Mouse (Mus musculus) subcutaneous adipose tissue, adult 2 months (tissue): ENCODE results near the gene Pou2f3. TPM values are rescaled to one million over a fixed set of nuclear protein-coding genes. Genes with fewer than 3 reads are reported as not detected.

Experiments
- polyA plus RNA-seq: library from polyadenylated mRNA; depleted of rRNA; stranded (reverse); fragments of >200 nt; gene quantifications from 2 replicates; pipeline ENCODE4 v1.2.3, GENCODE M21; 2012; ENCODE audit warnings: low replicate concordance; rRNA removed

Gene Pou2f3
- 0.13 and 0.27 TPM in 2 replicates for polyA plus RNA-seq

DNA sequence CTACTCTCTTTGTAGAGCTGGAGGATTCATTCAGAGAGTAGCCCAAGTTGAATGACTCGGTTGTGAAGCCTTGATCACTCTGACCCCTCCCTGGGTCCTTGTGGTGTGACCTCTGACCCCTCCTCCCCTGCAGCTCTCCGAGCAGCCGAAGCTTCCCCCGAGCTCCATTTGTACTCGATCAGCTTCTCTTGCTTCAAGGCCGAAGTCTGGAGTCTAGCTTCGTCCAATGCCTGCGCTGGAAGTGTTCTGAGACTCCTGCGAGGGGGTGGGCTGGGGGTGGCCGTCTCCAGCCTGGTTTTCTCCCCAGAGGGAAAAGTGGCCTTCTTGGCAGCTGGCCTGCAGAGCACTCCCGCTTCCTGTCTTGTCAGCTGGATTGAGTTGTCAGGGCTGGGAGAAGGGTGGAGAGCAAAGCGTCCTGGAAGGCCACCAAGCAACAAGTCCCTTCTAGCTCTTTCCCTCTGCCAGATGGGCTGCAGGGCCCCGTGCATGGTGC, at the start of gene Pou2f3:
Gene Pou2f3 (minus strand): TSS at position 180 of the 493 bp plus-strand sequence.

DNA sequence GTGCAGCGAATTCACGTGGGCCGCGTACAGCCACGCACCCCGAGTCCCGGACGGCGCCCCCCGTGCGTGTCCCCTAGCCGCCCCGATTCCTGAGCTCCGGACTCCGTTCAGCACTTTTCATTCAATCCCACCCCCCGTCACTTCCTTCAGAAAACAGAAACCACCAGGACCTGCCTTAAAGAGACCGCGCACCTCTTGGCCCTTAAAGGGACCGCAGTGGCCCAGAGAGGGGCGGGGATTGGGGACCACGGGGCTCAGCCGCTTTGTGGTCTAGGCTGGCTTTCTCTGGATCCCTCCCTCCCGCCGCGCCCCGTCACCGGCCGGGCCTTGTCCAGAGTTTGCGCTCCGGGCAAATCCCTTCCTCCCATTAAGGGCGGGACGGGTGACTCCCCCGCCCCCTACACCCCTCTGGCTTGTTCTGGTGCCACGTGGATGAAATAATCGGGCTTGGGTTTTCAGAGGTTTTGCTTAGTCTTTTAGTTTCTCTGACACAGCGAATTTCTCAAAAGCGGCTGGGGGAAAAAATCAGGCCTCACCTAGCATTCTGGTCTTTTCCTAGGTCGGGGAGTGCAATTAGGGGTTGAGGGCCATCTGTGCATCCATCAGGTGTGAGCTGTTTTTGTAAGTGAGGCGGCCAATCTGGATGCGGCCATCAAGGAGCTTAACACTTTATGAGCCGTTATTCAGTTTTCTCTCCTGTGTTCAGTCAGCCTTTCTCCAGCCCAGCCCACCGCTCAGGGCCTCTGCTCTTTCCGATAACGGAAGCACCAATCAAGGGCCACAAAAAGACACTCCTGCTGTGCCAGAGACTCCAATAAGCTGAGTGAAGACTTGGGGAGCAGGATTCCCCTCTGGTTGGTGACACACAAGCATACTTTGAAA, 29.8 kb upstream of the Pou2f3 start, which contains the start of gene Oaf:
Gene Oaf (minus strand): TSS at position 200 of the 882 bp plus-strand sequence.

GRCm38 (mm10) chr9:43116134-43116996, 93.8 kb downstream of the Pou2f3 start, which contains the start of gene Tmem136:
TSS of gene Tmem136 (minus strand) at chr9:43116570.

DNA sequence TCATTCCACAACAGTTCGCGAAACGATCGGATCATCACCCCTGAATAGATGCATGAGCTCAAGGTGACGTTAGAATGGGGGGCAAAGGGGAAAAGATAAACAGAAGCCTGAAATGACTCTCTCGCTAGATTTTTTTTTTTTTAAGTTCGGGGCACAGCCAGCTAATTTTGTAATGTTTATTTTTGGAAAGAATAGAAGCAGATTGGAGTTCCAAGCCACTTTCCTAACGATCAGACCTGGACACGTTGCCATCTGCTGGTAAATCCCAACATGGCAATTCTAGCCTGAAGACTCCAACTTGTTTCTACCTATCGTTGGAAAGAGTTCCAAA, 103.0 kb downstream of the Pou2f3 start, which contains the start of gene Arhgef12:
Gene Arhgef12 (minus strand): TSS at position 53 of the 331 bp plus-strand sequence.

Other genes starting within 250 kb of the Pou2f3 start
- 38.3 and 40.0 TPM in 2 replicates for gene Arhgef12, start 103.1 kb downstream of the Pou2f3 start, polyA plus RNA-seq
- 4.3 and 6.6 TPM in 2 replicates for gene Tmem136, start 93.8 kb downstream of the Pou2f3 start, polyA plus RNA-seq
- gene Oaf, start 29.5 kb upstream of the Pou2f3 start, polyA plus RNA-seq, result 77.1 and 117 TPM in 2 replicates
- gene Trim29, start 100.5 kb upstream of the Pou2f3 start, polyA plus RNA-seq, result 0.78 and 2.4 TPM in 2 replicates